Mouse (Mus musculus) c-Kit-positive CD71-positive TER-119-negative erythroid progenitor cells, embryonic 14.5 days (primary cell): ENCODE results near the gene Fmnl2.

Experiments
- DNase-seq: peaks from one replicate; pipeline ENCODE4 v3.0.0-alpha.2; 2013; ENCODE audit warnings: low read depth

Fmnl2 gene

DNA sequence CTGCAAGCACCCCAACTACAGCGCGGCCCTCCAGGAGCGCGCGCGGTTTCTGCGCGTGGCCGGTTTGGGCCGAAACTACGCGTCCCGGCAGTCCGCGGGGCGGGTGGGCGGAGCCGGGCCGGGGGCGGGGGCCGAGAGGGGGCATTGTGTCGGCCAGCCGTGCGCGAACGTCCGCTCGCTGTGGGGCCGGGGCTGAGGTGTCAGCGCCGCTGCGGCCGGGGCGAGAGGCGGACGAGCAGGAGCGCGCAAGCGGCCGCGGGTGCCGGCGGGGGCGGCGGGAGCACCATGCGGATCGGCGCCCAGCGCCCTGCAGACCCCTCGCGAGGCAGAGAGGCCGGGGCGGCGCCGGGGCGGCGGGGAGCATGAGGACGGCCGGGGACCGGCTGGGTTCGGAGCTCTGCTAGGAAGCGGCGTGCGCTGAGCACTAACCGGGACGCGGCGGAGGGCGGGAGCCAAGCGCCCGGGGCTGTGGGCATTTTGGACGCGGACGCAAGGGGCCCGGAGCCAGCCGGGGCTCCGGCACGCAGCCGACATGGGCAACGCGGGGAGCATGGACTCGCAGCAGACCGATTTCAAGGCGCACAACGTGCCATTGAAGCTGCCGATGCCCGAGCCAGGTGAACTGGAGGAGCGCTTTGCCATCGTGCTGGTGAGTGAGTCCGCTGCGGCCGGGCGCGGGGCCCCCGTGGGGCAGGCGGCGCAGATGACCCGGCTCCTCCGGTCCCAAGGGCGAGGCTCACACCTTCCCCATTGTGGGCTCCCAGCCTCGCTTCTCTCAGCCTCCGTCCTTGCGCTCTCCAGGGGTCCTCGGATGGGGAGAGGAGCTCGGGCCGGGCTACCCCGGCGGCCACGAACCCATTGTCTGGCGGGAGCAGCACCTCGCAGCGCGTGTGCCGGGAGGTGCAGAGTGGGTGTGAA, at the start of gene Fmnl2:
Fmnl2 (plus strand) TSS at position 250 of the 918 bp plus-strand sequence.
- no peak for DNase-seq

DNA sequence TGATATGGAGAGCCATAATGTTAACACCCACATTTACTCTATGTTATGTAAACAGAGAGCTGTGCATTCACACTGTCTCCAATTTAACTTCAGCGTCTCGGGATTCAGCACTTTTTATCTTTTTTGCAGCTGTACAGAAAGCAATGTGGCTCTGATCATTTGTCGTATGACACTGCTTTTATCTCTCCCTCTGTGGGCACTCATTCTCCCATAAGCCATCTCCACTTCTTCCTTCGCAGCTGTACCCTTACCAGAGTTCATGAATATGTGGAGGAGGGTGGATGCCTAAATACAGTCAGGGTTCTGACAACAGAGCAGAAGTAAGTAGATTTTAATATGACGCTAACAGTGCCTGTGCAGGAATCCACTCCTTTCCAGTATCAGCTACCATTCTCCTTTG, 47.7 kb upstream of the Fmnl2 start:
- no peak for DNase-seq

DNA sequence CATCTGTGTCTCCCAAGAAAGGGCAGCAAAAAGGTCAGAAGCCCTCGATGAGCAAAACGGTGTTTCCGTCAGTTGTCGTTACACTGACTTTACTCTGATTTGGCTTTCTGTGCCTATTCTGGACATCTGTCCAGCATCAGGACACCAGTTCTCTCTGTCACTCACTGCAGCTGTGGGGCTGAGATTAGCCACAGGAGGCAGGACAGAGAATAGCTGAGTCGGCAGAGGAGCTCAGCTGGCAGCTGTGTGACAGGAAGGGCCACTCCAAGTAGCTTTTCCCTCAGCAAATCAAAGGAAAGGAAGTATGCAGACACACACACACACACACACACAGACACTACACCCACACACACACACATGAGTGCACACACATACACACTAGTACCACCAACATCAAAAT, 46.0 kb upstream of the Fmnl2 start:
- no peak for DNase-seq

DNA sequence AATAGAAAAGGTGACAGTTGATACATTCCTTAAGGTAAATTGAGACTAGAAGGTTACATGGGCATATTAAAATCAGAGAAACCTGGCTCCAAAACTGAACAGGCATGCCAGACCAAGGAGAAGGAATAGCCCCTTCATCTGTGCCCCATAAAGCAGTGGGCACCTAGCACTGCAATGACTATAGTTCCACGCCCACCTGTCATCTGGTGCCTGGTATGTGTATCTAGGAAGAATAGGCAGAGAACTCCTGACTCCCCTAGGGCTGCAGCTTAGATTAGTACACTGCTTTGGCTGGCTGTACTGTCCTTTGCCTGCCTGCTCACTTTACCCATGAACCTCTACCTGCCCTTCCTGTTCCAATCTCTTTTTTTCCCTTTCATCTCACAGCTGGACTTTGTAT, 40.3 kb upstream of the Fmnl2 start:
- DNase-seq = no peak

GRCm38 (mm10) chr2:52818944-52819343, 38.7 kb upstream of the Fmnl2 start:
- DNase-seq = no peak

GRCm38 (mm10) chr2:52822214-52822613, 35.4 kb upstream of the Fmnl2 start:
- DNase-seq = no peak

DNA sequence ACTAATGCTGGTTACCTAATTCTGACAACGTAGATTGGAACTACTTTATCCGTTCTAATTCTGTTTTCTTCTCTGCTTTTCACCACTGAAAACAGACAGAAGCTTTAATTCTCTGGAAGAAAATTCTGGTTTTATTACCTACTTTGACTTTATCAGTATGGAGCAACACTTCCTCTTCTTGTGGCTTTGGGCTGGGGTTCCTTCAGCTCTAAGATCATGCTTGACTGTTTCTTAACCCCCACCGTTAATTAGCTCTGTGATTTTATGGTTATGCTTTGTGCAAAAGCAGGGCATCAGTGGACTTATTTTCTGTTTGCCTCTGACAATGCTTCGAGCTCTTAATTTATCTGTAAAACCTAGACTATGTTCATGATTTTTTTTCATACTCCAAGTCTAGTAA, 29.6 kb upstream of the Fmnl2 start:
- DNase-seq = no peak

DNA sequence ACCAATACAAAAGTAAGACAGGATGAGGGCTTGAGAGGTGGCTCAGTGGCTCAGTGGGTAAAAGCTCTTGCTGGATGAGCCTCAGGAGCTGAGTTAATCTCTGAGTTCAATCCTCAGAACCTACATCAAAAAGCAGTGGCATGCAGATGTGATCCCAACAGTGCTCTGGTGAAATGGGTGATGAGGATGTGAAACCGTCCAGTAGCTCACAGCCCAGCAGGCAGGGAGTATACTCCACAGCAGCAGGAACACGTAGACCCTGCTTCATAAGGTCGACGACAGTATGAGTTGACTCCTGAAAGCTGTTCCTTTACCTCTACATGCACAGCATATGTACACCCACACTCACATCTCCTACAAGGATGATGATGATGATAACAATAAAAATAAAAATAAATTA, 27.1 kb upstream of the Fmnl2 start:
- no peak for DNase-seq

GRCm38 (mm10) chr2:52831585-52831984, 26.1 kb upstream of the Fmnl2 start:
- no peak for DNase-seq

DNA sequence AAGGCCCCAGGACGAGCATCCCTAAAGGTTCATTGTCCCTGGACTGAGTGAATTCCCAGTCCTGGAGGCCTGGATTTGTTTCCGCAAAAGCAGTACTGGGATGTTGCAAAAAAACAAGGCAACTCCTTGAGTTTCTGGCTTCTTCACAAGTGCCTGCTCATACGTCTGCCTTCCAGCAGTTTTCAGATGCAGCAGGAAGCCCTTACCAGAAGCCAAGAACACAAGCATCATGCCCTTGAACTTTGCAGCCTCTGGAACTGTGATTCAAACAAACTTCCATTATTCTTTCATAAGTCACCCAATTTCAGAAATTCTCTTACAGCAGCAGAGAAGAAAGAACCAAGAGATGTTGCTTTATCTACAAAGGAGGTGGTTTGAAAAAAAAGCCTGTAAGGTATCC, 21.9 kb upstream of the Fmnl2 start:
- DNase-seq = no peak

DNA sequence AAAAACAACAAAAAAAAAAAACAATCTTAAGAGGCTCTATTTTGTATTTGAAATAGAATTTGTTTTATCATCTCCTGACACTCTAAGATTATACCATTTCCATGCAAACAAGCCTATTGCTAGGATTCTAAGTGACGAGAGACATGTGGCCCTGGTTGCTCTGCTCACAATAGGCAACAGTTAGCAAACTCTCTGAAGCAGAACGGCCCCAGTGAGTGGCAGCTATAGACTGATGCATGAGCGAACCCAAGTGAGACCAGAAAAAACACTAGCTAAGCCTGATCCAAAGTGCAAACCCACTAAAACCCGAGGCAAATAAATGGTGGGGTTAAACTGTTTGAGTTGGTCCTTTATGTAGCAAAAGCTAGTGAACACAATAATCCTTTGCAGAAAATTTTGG, 18.6 kb upstream of the Fmnl2 start:
- DNase-seq = no peak

GRCm38 (mm10) chr2:52839868-52840267, 17.8 kb upstream of the Fmnl2 start:
- DNase-seq = no peak

DNA sequence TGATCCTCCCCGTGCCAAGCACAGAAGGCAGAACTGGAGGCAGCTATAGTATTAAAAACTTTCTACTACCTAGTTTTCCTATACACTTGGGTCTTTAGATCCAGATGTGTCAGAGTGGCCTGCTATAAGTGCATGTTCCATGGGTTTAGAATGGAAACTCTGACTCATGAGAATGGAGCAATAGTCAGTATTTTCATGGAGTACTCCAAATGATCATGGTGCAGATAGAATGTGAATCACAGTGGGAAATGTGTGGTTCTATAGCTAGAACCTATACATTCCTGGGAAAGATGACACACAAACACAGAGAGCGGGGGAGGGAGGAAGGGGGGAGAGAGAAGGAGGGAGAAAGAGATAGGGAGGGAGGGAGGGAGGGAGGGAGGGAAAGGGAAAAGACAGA, 13.8 kb upstream of the Fmnl2 start:
- DNase-seq = no peak

GRCm38 (mm10) chr2:52844936-52845752, 12.5 kb upstream of the Fmnl2 start:
- no peak for DNase-seq

- no peak for DNase-seq
Observed at GRCm38 (mm10) chr2:52846506-52846905, 11.2 kb upstream of the Fmnl2 start.

DNA sequence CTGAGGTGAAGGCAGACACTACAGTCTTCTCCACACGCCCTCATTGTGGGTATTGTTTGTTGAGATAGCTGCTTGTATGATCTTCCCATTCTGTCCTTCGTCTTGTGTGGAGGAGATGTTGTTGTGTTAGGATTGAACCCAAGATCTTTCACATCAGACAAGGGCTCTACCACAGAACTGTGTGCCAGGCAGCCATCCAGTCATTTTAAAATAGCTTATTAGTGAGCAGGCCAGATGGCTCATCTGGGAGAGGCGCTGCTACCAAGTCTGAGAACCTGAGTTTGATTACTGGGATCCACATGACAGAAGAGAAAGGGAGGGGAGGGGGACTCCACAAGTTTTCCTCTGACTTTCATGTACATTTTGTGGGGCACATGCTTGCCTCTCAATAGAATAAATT, 8.6 kb upstream of the Fmnl2 start:
- no peak for DNase-seq

- DNase-seq = no peak
Observed at GRCm38 (mm10) chr2:52858529-52859465, 1.1 kb downstream of the Fmnl2 start.

GRCm38 (mm10) chr2:52859466-52859840, 1.8 kb downstream of the Fmnl2 start:
- DNase-seq = no peak

- no peak for DNase-seq
Observed at GRCm38 (mm10) chr2:52860111-52860775, 2.6 kb downstream of the Fmnl2 start.

DNA sequence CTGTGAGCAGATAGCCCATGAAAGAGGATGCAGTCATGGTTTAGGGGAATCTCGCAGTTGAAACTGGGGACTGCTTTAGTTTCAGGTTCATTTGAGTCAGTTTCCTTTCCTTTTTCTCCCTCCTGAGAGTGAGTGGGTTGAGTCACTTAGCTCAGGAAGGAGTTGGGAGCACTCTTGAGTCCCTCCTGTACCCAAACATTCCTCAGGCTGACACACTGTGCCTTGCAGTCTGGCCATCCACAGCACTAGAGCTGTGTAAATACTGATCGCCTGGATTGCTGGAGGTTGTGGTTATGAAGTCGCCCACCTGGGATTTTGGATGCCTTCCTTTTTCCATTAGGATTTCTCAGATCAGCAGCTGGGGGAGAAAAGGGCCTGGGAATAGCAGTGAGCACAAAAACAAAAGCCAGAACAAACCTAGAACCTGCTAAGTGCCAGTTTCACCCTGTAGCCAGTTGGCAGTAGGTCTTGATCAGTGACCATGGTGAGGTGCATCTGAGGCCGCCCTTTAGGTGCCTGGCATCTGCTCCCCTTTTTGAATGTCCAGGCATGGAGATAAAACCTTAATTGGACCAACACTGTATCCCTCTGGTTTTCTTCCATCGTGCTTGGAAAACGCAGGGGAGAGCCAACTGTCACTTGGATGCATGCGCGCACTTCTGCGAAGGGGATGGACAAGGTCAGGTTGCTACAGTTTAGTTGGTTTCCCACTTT, 4.5 kb downstream of the Fmnl2 start:
- no peak for DNase-seq

- DNase-seq = no peak
Observed at GRCm38 (mm10) chr2:52862760-52863124, 5.1 kb downstream of the Fmnl2 start.
